Mouse (Mus musculus) C2C12 (cell line): ENCODE results near the gene Tiprl.

ENCODE experiments used
- CTCF ChIP-seq: IDR thresholded peaks from one replicate; pipeline ENCODE4 v1.5.1; 2011; ENCODE audit not compliant: control insufficient read depth, insufficient read depth, insufficient read length
- MYOD1 ChIP-seq: IDR thresholded peaks from one replicate; pipeline ENCODE4 v1.6.1; 2011; ENCODE audit warnings: low read depth; ENCODE audit not compliant: control insufficient read depth, insufficient read length

DNA sequence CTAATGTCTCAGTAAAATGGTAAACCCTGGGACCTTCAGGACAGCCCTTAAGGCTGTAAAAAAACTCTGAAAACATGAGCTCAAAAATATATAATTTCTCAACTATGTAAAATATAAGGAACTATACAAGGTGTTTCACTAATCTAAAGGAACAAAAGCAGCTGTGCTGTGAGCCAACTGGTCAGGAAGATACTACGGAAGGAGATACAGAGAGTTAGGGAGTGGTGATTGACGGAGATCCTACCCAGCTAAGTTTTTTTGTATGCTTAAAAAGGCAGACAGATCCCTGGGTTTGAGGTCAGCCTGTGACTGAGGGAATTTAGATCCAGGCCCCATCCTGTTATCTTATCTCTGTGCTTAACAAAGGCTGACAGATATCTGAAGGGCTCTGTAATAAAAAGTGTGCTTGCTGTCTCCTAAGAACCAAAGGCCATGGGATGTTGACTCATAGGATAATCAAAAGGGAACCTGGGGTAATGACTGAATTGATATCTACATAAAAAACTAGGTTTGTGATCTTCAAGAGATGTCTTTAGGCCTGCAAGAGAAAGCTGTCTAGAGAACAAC lies 19.7 kb downstream of the Tiprl start:
- TF ChIP-seq CTCF (no peak), MYOD1 (no peak)
